Mouse (Mus musculus) liver, adult 2 months (tissue): ENCODE measurements around the gene Gpr162. TPM values are rescaled to one million over a fixed set of nuclear protein-coding genes. Genes with fewer than 3 reads are reported as not detected.

ENCODE experiments used
- DNase-seq: peaks from one replicate; pipeline ENCODE4 v3.0.0-alpha.2; 2011; ENCODE audit warnings: low read depth, low spot score; ENCODE audit errors: extremely low read depth
- H3K27ac ChIP-seq: fragments of 200-500 bp; replicated peaks from 2 replicates; pipeline ENCODE4 v1.5.1; 2012; ENCODE audit warnings: low read depth, mild to moderate bottlenecking, control low read depth, inconsistent platforms, low read length; ENCODE audit not compliant: insufficient read depth
- H3K27me3 ChIP-seq: fragments of 200-500 bp; 2 replicates; pipeline ENCODE4 v1.6.1; 2012; ENCODE audit warnings: mild to moderate bottlenecking, moderate library complexity, low read length, inconsistent platforms; ENCODE audit not compliant: control insufficient read depth, insufficient read depth
- H3K36me3 ChIP-seq: fragments of 200-500 bp; 2 replicates; pipeline ENCODE4 v1.6.1; 2012; ENCODE audit warnings: low read length, inconsistent platforms; ENCODE audit not compliant: control insufficient read depth, insufficient read depth
- H3K4me1 ChIP-seq: fragments of 200-500 bp; 2 replicates; pipeline ENCODE4 v1.6.1; 2011; ENCODE audit warnings: low read length; ENCODE audit not compliant: control insufficient read depth, insufficient read depth
- H3K4me3 ChIP-seq: fragments of 200-500 bp; 2 replicates; pipeline ENCODE4 v1.5.1; 2011; ENCODE audit warnings: low read depth, mild to moderate bottlenecking, control low read depth, low read length, moderate library complexity; ENCODE audit not compliant: insufficient read depth
- H3K79me2 ChIP-seq: fragments of 200-500 bp; 2 replicates; pipeline ENCODE4 v1.6.1; 2012; ENCODE audit warnings: inconsistent platforms, mild to moderate bottlenecking, low read length, moderate library complexity; ENCODE audit not compliant: control insufficient read depth, insufficient read depth
- H3K9ac ChIP-seq: fragments of 200-500 bp; 2 replicates; pipeline ENCODE4 v1.6.1; 2012; ENCODE audit warnings: low read depth, mild to moderate bottlenecking, control low read depth, inconsistent platforms, low read length
- CTCF ChIP-seq: fragments of 200-500 bp; IDR thresholded peaks from 2 replicates; pipeline ENCODE4 v1.5.1; 2011; ENCODE audit warnings: low read depth, low read length, control low read depth
- POLR2A ChIP-seq: fragments of 200-500 bp; IDR thresholded peaks from 2 replicates; pipeline ENCODE4 v1.6.1; 2011; ENCODE audit warnings: low read length, control low read depth; ENCODE audit not compliant: insufficient read depth; ENCODE audit errors: extremely low read depth
- WGBS: fragments of 180-500 bp; shearing (Covaris S2); methylation state at CpG from one replicate; pipeline ENCODE4 v1.1.7; 2018; 5-methylcytosine and 5-hydroxymethylcytosine counted together
- polyA plus RNA-seq: library from polyadenylated mRNA; depleted of rRNA; stranded (reverse); fragments of >200 nt; gene quantifications from 2 replicates; pipeline ENCODE4 v1.2.3, GENCODE M21; 2012
- total RNA-seq: library from RNA; depleted of rRNA; stranded (reverse); fragments of >200 nt; gene quantifications from 2 replicates; pipeline ENCODE4 v1.2.3, GENCODE M21; 2014

Gene Gpr162
- total and polyA plus RNA-seq, 2 experiments, result 0.09 to 0.44 TPM

DNA sequence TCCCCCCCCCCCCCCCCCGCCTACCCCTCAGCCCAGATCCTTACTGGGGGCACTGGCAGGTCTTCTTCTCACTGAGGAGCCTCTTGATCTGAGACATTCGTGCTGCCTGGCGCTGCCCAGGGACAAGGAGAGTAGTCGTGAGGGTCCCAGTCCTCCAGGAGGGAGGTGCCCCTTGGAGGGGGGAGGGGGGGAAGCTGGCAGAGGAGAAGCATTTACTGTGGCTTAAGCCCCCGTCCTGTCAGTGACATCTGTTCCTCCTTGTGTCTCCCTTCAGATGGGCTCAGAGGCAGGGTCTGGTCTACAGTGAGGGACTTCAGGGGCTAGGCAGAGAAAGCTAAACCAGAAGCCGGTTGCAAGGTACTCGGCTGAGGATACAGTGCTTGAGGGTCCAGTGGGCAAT lies 2.8 kb upstream of the Gpr162 start:
- Histone ChIP-seq H3K79me2 (no peaks in the 10 kb centered on the region; the same call in 1 of the 2 replicates), H3K4me1 (no peaks in the 10 kb centered on the region), H3K27ac (no peak overlapping the region), H3K4me3 (no peak overlapping the region), H3K27me3 (no peaks in the 10 kb centered on the region), H3K36me3 (no peaks in the 10 kb centered on the region), H3K9ac (no peak overlapping the region)
- DNase-seq, result no peak
- TF ChIP-seq POLR2A, result no peak
- TF ChIP-seq CTCF, result no peak
- WGBS, result 83% methylated on average over 7 of the region's 7 CpGs

DNA sequence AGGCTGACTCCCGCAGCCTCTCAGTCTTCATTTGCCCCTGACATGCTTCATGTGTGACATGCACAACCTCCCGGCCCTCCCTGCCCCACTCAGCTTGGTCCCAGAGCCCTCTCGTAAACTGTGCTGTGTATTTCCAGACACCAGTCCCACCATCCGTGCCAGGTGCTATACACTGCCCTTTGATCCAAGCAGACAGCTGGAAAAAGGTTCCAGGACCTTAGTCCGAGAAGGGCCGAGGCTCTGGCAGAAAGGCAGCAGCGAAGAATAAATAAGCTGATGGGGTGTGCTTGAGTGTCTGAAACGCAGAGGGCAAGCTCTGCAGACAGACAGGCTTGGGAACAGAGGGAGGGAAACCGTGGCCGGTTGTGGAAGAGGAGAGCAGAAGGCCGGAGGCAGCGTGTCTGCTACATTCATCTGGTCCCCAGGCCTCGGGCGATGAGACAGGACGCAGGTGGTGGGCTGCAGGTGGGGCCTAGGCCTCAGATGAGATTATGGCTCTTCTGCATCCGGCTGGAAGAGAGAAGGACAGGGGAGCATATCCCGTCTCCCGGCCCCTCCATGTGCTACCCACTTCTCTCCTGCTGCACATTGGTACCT lies 2.1 kb upstream of the Gpr162 start:
- Histone ChIP-seq H3K27ac (no peak overlapping the region), H3K4me3 (no peak overlapping the region), H3K9ac (no peak overlapping the region), H3K79me2 (no peaks in the 10 kb centered on the region), H3K4me1 (no peaks in the 10 kb centered on the region), H3K27me3 (no peaks in the 10 kb centered on the region), H3K36me3 (no peaks in the 10 kb centered on the region)
- 80% methylated on average over 18 of the region's 18 CpGs for WGBS
- no peak for TF ChIP-seq CTCF
- TF ChIP-seq POLR2A, result no peak
- DNase-seq, result no peak

- DNase-seq, result no peak
- 2% methylated on average over 14 of the region's 16 CpGs for WGBS
- H3K27ac ChIP-seq, result no peak overlapping the region
- peak overlapping the region; percentile 73; the same call in 1 of the 2 replicates for H3K9ac ChIP-seq
- peak overlapping the region; percentile 59; the same call in 1 of the 2 replicates for H3K4me3 ChIP-seq
- H3K27me3 ChIP-seq, result no peaks in the 10 kb centered on the region
- H3K79me2 ChIP-seq, result no peaks in the 10 kb centered on the region
- no peak for TF ChIP-seq POLR2A
- no peak for TF ChIP-seq CTCF
- H3K4me1 ChIP-seq, result peaks cover 1% of the 10 kb centered on the region; the same call in 1 of the 2 replicates
- H3K36me3 ChIP-seq, result no peaks in the 10 kb centered on the region
These were observed 592 bp downstream of the Gpr162 start for GRCm38 (mm10) chr6:124863125-124863657.

DNA sequence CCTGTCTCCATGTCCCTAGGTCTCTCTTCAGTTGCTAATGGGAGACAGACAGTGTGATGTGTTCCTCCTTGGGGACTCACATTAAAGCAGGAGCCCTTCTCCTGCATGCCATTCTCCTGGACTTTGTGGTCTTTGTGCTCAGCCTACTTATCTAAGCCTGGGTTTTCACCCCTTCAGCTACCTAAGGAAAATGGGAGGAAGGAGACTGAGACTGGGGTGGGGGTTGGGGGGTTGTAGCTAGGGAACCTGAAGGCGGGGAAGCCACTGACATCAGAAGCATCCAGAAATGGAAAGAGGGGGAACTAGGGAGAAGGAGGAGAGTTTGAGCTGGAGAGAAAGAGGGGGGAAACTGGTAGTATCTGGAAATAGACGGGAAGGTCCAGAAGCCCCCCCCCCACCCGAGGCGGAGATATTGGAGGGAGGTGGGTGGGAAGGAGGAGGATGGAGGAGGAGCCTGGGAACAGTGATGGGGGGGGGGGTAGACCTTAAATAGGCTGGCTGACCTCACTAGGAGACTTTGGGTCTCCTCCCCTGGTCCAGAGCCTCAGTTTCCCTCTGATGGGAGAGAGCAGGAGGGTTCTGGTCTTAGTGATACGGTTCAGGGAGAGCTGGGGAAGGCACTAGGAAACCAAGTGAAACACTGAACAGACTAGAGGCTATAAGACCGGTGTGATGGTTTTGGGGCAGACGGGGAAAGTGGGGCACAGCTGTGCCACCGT lies 1.2 kb downstream of the Gpr162 start:
- Histone ChIP-seq H3K36me3 (no peaks in the 10 kb centered on the region), H3K27ac (no peak overlapping the region), H3K4me3 (no peak overlapping the region), H3K4me1 (peaks cover 1% of the 10 kb centered on the region; the same call in 1 of the 2 replicates), H3K27me3 (peaks cover 3% of the 10 kb centered on the region; the same call in 1 of the 2 replicates), H3K9ac (no peak overlapping the region), H3K79me2 (no peaks in the 10 kb centered on the region)
- WGBS, result 23% methylated on average over 8 of the region's 8 CpGs
- TF ChIP-seq POLR2A (no peak), CTCF (no peak)
- no peak for DNase-seq

DNA sequence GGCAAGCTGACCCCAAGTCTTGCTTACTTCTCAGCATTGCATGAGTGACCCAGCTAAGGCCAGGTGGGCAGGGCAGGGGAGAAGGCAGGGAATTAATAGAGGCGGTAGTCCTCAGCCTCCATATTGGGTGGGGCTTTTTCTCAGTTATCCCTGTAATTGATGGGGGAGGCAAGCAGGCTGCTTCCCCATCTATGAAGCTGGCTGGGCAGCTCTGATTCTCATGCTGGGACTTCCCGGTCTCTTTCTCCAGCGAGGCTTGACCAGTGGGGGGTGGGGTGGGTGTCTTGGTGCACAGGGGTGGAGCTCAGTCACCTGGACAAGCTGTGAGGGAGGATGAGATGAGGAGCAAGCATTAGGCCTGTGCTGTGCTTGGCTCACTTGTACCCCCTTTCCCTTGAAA lies 2.0 kb downstream of the Gpr162 start:
- Histone ChIP-seq H3K4me3 (no peak overlapping the region), H3K9ac (no peak overlapping the region), H3K27ac (no peak overlapping the region), H3K4me1 (peaks cover 1% of the 10 kb centered on the region; the same call in 1 of the 2 replicates), H3K36me3 (no peaks in the 10 kb centered on the region), H3K79me2 (no peaks in the 10 kb centered on the region), H3K27me3 (peaks cover 7% of the 10 kb centered on the region; the same call in 1 of the 2 replicates)
- 42% methylated on average over 3 of the region's 3 CpGs for WGBS
- TF ChIP-seq POLR2A (no peak), CTCF (no peak)
- no peak for DNase-seq
